In the genomic region with DNA sequence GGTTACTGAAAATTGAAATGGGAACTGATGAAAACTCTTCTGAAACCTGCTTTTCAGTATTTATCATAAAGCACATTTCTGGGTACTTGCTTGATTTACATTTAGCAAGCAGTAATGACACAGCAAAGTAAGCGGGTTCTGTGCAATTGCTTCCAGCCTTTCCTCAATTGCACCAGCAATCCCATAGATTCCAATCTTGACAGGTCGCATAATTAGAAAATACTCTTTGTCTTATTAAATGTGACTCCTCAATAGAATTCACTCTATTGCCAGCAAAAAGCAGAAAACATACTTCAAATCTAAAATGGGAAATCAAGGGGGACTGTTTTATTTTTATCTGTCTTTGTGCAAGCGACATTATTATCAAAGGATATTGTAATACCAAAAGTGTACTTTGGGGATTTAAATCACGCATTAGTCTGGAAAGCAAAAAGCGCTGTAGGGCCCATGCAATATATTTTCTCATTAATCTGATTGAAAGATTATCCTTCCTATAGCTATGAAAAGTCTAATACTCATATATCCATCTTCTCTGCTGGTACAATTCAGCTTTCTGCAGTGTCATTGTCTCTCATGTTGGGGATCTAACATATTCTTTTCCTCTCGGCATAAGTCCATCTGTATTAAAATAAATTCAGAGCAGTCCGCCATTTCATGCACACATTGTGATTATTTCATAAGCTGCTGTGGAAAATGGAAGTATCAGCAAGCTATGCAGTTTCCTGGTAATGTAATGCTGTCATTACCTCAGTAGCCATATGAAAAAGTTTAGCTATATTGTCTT, we compare ENCODE assay signal across 19 mouse cellular contexts.
DNase-seq lines count a peak whose midpoint lies in the region; ATAC-seq lines count a peak whose summit lies in the region.
"Had no signal": no experiment of that assay in that cellular context is flagged by ENCODE, and none has a peak within 500 bp of the region (broad histone marks: within the 10 kb centered on the region; RNA-seq: fewer than 3 reads in every experiment).

No protein-coding gene starts in this region.

- WGBS in neural tube, embryonic 11.5 days: 85% methylated on average over 7 of the region's 7 CpGs
- 55% methylated on average over 7 of the region's 7 CpGs for WGBS in hindbrain, embryonic 14.5 days
- 54% methylated on average over 7 of the region's 7 CpGs for WGBS in midbrain, embryonic 15.5 days
- WGBS in neural tube, embryonic 15.5 days: 55% methylated on average over 7 of the region's 7 CpGs

- intact Hi-C loops in heart, postnatal 25 days (cut with DNase I): no loop called here

- no peaks in the 10 kb centered on the region for H3K4me1 ChIP-seq in neural tube, embryonic 11.5 days (ENCODE audit: control insufficient read depth, insufficient read depth, low read length)
- 0 out of 2 replicates have a peak, but pooled peaks cover 5% of the 10 kb centered on the region for H3K4me1 ChIP-seq in hindbrain, embryonic 14.5 days (replicated peaks; ENCODE audit: control insufficient read depth, insufficient read depth, low read length)
- peaks cover 4% of the 10 kb centered on the region; the same call in 1 of the 2 replicates for H3K4me1 ChIP-seq in midbrain, embryonic 15.5 days
- H3K4me1 ChIP-seq in neural tube, embryonic 15.5 days: no peaks in the 10 kb centered on the region
- H3K4me1 ChIP-seq: embryonic facial prominence, embryonic 10.5 days; heart, embryonic 13.5 days had no signal

- H3K4me3 ChIP-seq in neural tube, embryonic 11.5 days (ENCODE audit: low read depth, low read length): no peak overlapping the region
- H3K4me3 ChIP-seq in hindbrain, embryonic 14.5 days (replicated peaks; ENCODE audit: low read length): no peak overlapping the region
- no peak overlapping the region for H3K4me3 ChIP-seq in midbrain, embryonic 15.5 days
- H3K4me3 ChIP-seq in neural tube, embryonic 15.5 days (replicated peaks): no peak overlapping the region
- H3K4me3 ChIP-seq: embryonic facial prominence, embryonic 10.5 days; heart, embryonic 13.5 days had no signal

- H3K27ac ChIP-seq in neural tube, embryonic 11.5 days (ENCODE audit: low read depth, low read length): no peak overlapping the region
- H3K27ac ChIP-seq in hindbrain, embryonic 14.5 days: peak overlapping the region; percentile 7
- peak overlapping the region; percentile 62 for H3K27ac ChIP-seq in midbrain, embryonic 15.5 days
- no peak overlapping the region for H3K27ac ChIP-seq in neural tube, embryonic 15.5 days (replicated peaks)
- H3K27ac ChIP-seq: embryonic facial prominence, embryonic 10.5 days; heart, embryonic 13.5 days had no signal

- DNase-seq in neural tube, embryonic 11.5 days (ENCODE audit: low spot score): no peak
- no peak for DNase-seq in neural tube, embryonic 10.5 days (ENCODE audit: extremely low spot score, low spot score)
- DNase-seq in hindbrain, embryonic 14.5 days (ENCODE audit: low spot score): no peak
- DNase-seq in heart, postnatal 25 days (ENCODE audit: low spot score): no peak
- no peak for DNase-seq in lung, adult 18-20 months
- no peak for DNase-seq in right cerebral cortex, adult 2 months (ENCODE audit: low spot score in 2 of 2)
- DNase-seq: adrenal gland, postnatal 10 days; cerebellum, adult 8-10 months; forebrain, postnatal 0 days; gastrocnemius, postnatal 14 days; heart, adult 11 months; heart, postnatal 14 days; kidney, adult 2 months; kidney, postnatal 10 days had no signal

- H3K9me3 ChIP-seq in neural tube, embryonic 11.5 days (ENCODE audit: control insufficient read depth, low read length): no peaks in the 10 kb centered on the region
- no peaks in the 10 kb centered on the region for H3K9me3 ChIP-seq in hindbrain, embryonic 14.5 days (ENCODE audit: control insufficient read depth, low read length)
- H3K9me3 ChIP-seq in midbrain, embryonic 15.5 days: no peaks in the 10 kb centered on the region
- H3K9me3 ChIP-seq in neural tube, embryonic 15.5 days (replicated peaks): no peaks in the 10 kb centered on the region
- H3K9me3 ChIP-seq: embryonic facial prominence, embryonic 10.5 days; heart, embryonic 13.5 days had no signal

- H3K9ac ChIP-seq in neural tube, embryonic 11.5 days (ENCODE audit: low read length): no peak overlapping the region
- no peak overlapping the region for H3K9ac ChIP-seq in hindbrain, embryonic 14.5 days
- no peak overlapping the region for H3K9ac ChIP-seq in midbrain, embryonic 15.5 days
- H3K9ac ChIP-seq in neural tube, embryonic 15.5 days (replicated peaks): no peak overlapping the region
- H3K9ac ChIP-seq: forebrain, postnatal 0 days; heart, embryonic 13.5 days had no signal

- no peak overlapping the region for H3K4me2 ChIP-seq in neural tube, embryonic 11.5 days (ENCODE audit: low read depth)
- peak overlapping the region; percentile 1; the same call in 1 of the 2 replicates for H3K4me2 ChIP-seq in hindbrain, embryonic 14.5 days (replicated peaks)
- H3K4me2 ChIP-seq in midbrain, embryonic 15.5 days: no peak overlapping the region
- H3K4me2 ChIP-seq in neural tube, embryonic 15.5 days: peak overlapping the region; percentile 13
- H3K4me2 ChIP-seq: heart, embryonic 13.5 days had no signal

- no peaks in the 10 kb centered on the region for H3K27me3 ChIP-seq in neural tube, embryonic 11.5 days (ENCODE audit: control insufficient read depth, insufficient read depth, low read length)
- H3K27me3 ChIP-seq in hindbrain, embryonic 14.5 days (ENCODE audit: control insufficient read depth, insufficient read depth, low read length): no peaks in the 10 kb centered on the region
- no peaks in the 10 kb centered on the region for H3K27me3 ChIP-seq in midbrain, embryonic 15.5 days (replicated peaks)
- H3K27me3 ChIP-seq in neural tube, embryonic 15.5 days (replicated peaks): no peaks in the 10 kb centered on the region
- H3K27me3 ChIP-seq: heart, embryonic 13.5 days had no signal

- H3K36me3 ChIP-seq in neural tube, embryonic 11.5 days (ENCODE audit: control insufficient read depth, insufficient read depth, low read length): no peaks in the 10 kb centered on the region
- no peaks in the 10 kb centered on the region for H3K36me3 ChIP-seq in hindbrain, embryonic 14.5 days (replicated peaks; ENCODE audit: control insufficient read depth, insufficient read depth)
- H3K36me3 ChIP-seq in midbrain, embryonic 15.5 days (replicated peaks): no peaks in the 10 kb centered on the region
- H3K36me3 ChIP-seq in neural tube, embryonic 15.5 days: no peaks in the 10 kb centered on the region
- H3K36me3 ChIP-seq: embryonic facial prominence, embryonic 10.5 days; heart, embryonic 13.5 days had no signal

- ATAC-seq in neural tube, embryonic 11.5 days (ENCODE audit: insufficient read depth, low FRiP score, low TSS enrichment): peak; percentile 38; the same call in 1 of the 2 replicates
- no peak for ATAC-seq in hindbrain, embryonic 14.5 days (ENCODE audit: low FRiP score)
- peak; percentile 77 for ATAC-seq in midbrain, embryonic 15.5 days (replicated peaks)
- ATAC-seq in neural tube, embryonic 15.5 days (ENCODE audit: low FRiP score): peak; percentile 47
- ATAC-seq: forebrain, postnatal 0 days; lung, postnatal 0 days had no signal

Comparison
In these comparisons a context has a peak if more than half of its experiments do, and no peak if none do; other contexts are left out.
1. H3K4me2 ChIP-seq: peak in hindbrain, embryonic 14.5 days (single experiment) and neural tube, embryonic 15.5 days (single experiment); none in neural tube, embryonic 11.5 days (single experiment) and midbrain, embryonic 15.5 days (single experiment).
2. H3K27ac ChIP-seq: peak in hindbrain, embryonic 14.5 days (single experiment) and midbrain, embryonic 15.5 days (single experiment); none in neural tube, embryonic 11.5 days (single experiment) and neural tube, embryonic 15.5 days (single experiment).